Comparison of ENCODE assay signal across 8 mouse cellular contexts in the genomic region with DNA sequence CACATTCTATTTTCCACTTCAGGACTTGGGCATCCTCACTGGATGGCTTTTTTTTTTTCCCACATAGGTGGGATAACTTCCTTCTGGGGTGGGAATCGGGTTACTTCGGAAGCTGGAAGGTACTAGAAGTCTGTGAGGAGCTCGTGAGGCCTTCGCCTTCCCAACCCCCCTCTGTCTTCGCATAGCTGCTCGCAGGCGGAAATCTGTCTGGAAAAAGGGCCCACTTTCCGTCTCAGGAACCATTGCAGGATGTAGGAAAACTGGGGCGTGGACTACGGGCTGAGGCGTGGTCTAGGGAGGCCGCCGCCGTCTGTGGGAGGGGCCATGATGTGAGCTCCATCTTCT. TPM values are rescaled to one million over a fixed set of nuclear protein-coding genes. Genes with fewer than 3 reads are reported as not detected.
DNase-seq lines count a peak whose midpoint lies in the region; ATAC-seq and TF ChIP-seq lines count a peak whose summit lies in the region.

No protein-coding gene starts in this region.

- peak overlapping the region; percentile 84 for H3K4me3 ChIP-seq in erythroblast, embryonic 14.5 days (replicated peaks)
- H3K4me3 ChIP-seq in limb, embryonic 14.5 days (replicated peaks; ENCODE audit: low read length), result peak overlapping the region; percentile 19
- H3K4me3 ChIP-seq in stomach, embryonic 15.5 days (replicated peaks), result peak overlapping the region; percentile 92

- WGBS in limb, embryonic 14.5 days, result 0% methylated on average over 14 of the region's 14 CpGs
- under 1% methylated on average over 14 of the region's 14 CpGs for WGBS in stomach, embryonic 15.5 days

- peaks cover 37% of the 10 kb centered on the region for H3K4me1 ChIP-seq in erythroblast, embryonic 14.5 days (ENCODE audit: control insufficient read depth)
- H3K4me1 ChIP-seq in limb, embryonic 14.5 days (ENCODE audit: control insufficient read depth, insufficient read depth, low read length), result peaks cover 30% of the 10 kb centered on the region
- peaks cover 26% of the 10 kb centered on the region for H3K4me1 ChIP-seq in stomach, embryonic 15.5 days

- H3K9ac ChIP-seq in limb, embryonic 14.5 days (ENCODE audit: low read depth, low read length, severe bottlenecking), result peak overlapping the region; percentile 40
- H3K9ac ChIP-seq in stomach, embryonic 15.5 days, result peak overlapping the region; percentile 26; the same call in 1 of the 2 replicates

- no peak for ATAC-seq in erythroblast, adult 5-6 weeks (replicated peaks; ENCODE audit: low FRiP score, poor library complexity, severe bottlenecking)
- ATAC-seq in limb, embryonic 14.5 days (ENCODE audit: low FRiP score, low read depth), result no peak
- ATAC-seq in stomach, embryonic 15.5 days (ENCODE audit: insufficient read depth, low FRiP score, low read depth), result no peak

- peak; percentile 88 for DNase-seq in ovary, postnatal 10 days (ENCODE audit: low spot score)
- DNase-seq in ovary, postnatal 14 days (ENCODE audit: low spot score), result no peak
- no peak for DNase-seq in limb, embryonic 14.5 days (ENCODE audit: low spot score)
- DNase-seq in spleen, postnatal 36 days (ENCODE audit: low spot score in 2 of 2), result no peak
- DNase-seq in cerebellum, adult 9-11 months, result no peak

- peaks cover 9% of the 10 kb centered on the region for H3K27me3 ChIP-seq in erythroblast, embryonic 14.5 days (ENCODE audit: control insufficient read depth)
- no peaks in the 10 kb centered on the region for H3K27me3 ChIP-seq in limb, embryonic 14.5 days (ENCODE audit: control insufficient read depth, insufficient read depth, low read length)
- no peaks in the 10 kb centered on the region for H3K27me3 ChIP-seq in stomach, embryonic 15.5 days (replicated peaks)

- peak overlapping the region; percentile 81 for H3K27ac ChIP-seq in limb, embryonic 14.5 days (replicated peaks; ENCODE audit: low read depth, low read length)
- H3K27ac ChIP-seq in stomach, embryonic 15.5 days, result peak overlapping the region; percentile 87

- peak; percentile 68; the same call in 1 of the 2 replicates for TF ChIP-seq POLR2A in limb, embryonic 14.5 days (IDR thresholded peaks at IDR 0.05; ENCODE audit: borderline replicate concordance, extremely low read depth, insufficient read depth, insufficient read length)

- peak overlapping the region; percentile 93 for H3K4me2 ChIP-seq in limb, embryonic 14.5 days (replicated peaks; ENCODE audit: low read depth, low read length, severe bottlenecking)
- H3K4me2 ChIP-seq in stomach, embryonic 15.5 days, result peak overlapping the region; percentile 55

- H3K9me3 ChIP-seq in erythroblast, embryonic 14.5 days (ENCODE audit: control insufficient read depth, low read length), result no peaks in the 10 kb centered on the region
- no peaks in the 10 kb centered on the region for H3K9me3 ChIP-seq in limb, embryonic 14.5 days (ENCODE audit: control insufficient read depth, low read length)
- no peaks in the 10 kb centered on the region for H3K9me3 ChIP-seq in stomach, embryonic 15.5 days

- H3K36me3 ChIP-seq in erythroblast, embryonic 14.5 days (ENCODE audit: control insufficient read depth), result peaks cover 33% of the 10 kb centered on the region
- peaks cover 22% of the 10 kb centered on the region for H3K36me3 ChIP-seq in limb, embryonic 14.5 days (ENCODE audit: control insufficient read depth, insufficient read depth, low read length)
- peaks cover 16% of the 10 kb centered on the region for H3K36me3 ChIP-seq in stomach, embryonic 15.5 days

RNA-seq across cellular contexts. Expression of a gene that starts 0.2 kb away (rescaled TPM):
- 4.2 and 4.7 TPM in 2 replicates for polyA plus RNA-seq in erythroblast, embryonic 14.5 days (2012)
- 1.3 and 4.4 TPM in 2 replicates for total RNA-seq in erythroblast, adult 5-6 weeks (2015; ENCODE audit: low replicate concordance)
- 14.7 and 24.0 TPM in 2 replicates for total RNA-seq in erythroblast, adult 5-6 weeks (2017; ENCODE audit: low replicate concordance)
- 91.5 and 93.4 TPM in 2 replicates for polyA plus RNA-seq in limb, embryonic 14.5 days (2012; rRNA removed)
- polyA plus RNA-seq in limb, embryonic 14.5 days (2014; fragmentation: Nextera tagmentation; extraction: Ambion mirVana), result 50.1 and 57.3 TPM in 2 replicates
- polyA plus RNA-seq in stomach, embryonic 15.5 days (2015; fragmentation: Nextera tagmentation; extraction: Ambion mirVana), result 58.6 and 66.5 TPM in 2 replicates

RNA-seq across cellular contexts. Expression of a gene that starts 22.9 kb away (rescaled TPM):
- polyA plus RNA-seq in erythroblast, embryonic 14.5 days (2012), result 19.0 and 28.9 TPM in 2 replicates
- 25.7 and 25.9 TPM in 2 replicates for total RNA-seq in erythroblast, adult 5-6 weeks (2015; ENCODE audit: low replicate concordance)
- total RNA-seq in erythroblast, adult 5-6 weeks (2017; ENCODE audit: low replicate concordance), result 13.0 and 14.2 TPM in 2 replicates
- polyA plus RNA-seq in limb, embryonic 14.5 days (2012; rRNA removed), result 338 and 449 TPM in 2 replicates
- polyA plus RNA-seq in limb, embryonic 14.5 days (2014; fragmentation: Nextera tagmentation; extraction: Ambion mirVana), result 349 and 366 TPM in 2 replicates
- 326 and 364 TPM in 2 replicates for polyA plus RNA-seq in stomach, embryonic 15.5 days (2015; fragmentation: Nextera tagmentation; extraction: Ambion mirVana)

RNA-seq across cellular contexts. Expression of a gene that starts 34.8 kb away (rescaled TPM):
- 0.11 and 0.20 TPM in 2 replicates for polyA plus RNA-seq in erythroblast, embryonic 14.5 days (2012)
- total RNA-seq in erythroblast, adult 5-6 weeks (2015; ENCODE audit: low replicate concordance), result not detected in 2 replicates
- 0.77 TPM in 1 of 2 replicates, not detected in the other for total RNA-seq in erythroblast, adult 5-6 weeks (2017; ENCODE audit: low replicate concordance)
- polyA plus RNA-seq in limb, embryonic 14.5 days (2012; rRNA removed), result 74.1 and 80.5 TPM in 2 replicates
- 75.7 and 90.8 TPM in 2 replicates for polyA plus RNA-seq in limb, embryonic 14.5 days (2014; fragmentation: Nextera tagmentation; extraction: Ambion mirVana)
- polyA plus RNA-seq in stomach, embryonic 15.5 days (2015; fragmentation: Nextera tagmentation; extraction: Ambion mirVana), result 111 and 148 TPM in 2 replicates

RNA-seq across cellular contexts. Expression of a gene that starts 35.2 kb away (rescaled TPM):
- polyA plus RNA-seq in erythroblast, embryonic 14.5 days (2012), result 76.5 and 84.5 TPM in 2 replicates
- 13.8 and 17.1 TPM in 2 replicates for total RNA-seq in erythroblast, adult 5-6 weeks (2015; ENCODE audit: low replicate concordance)
- 29.8 and 35.3 TPM in 2 replicates for total RNA-seq in erythroblast, adult 5-6 weeks (2017; ENCODE audit: low replicate concordance)
- 243 and 272 TPM in 2 replicates for polyA plus RNA-seq in limb, embryonic 14.5 days (2012; rRNA removed)
- 46.1 and 50.7 TPM in 2 replicates for polyA plus RNA-seq in limb, embryonic 14.5 days (2014; fragmentation: Nextera tagmentation; extraction: Ambion mirVana)
- polyA plus RNA-seq in stomach, embryonic 15.5 days (2015; fragmentation: Nextera tagmentation; extraction: Ambion mirVana), result 62.4 and 66.4 TPM in 2 replicates

RNA-seq across cellular contexts. Expression of a gene that starts 46.8 kb away (rescaled TPM):
- 0.10 and 0.16 TPM in 2 replicates for polyA plus RNA-seq in erythroblast, embryonic 14.5 days (2012)
- total RNA-seq in erythroblast, adult 5-6 weeks (2015; ENCODE audit: low replicate concordance), result not detected in 2 replicates
- total RNA-seq in erythroblast, adult 5-6 weeks (2017; ENCODE audit: low replicate concordance), result not detected in 2 replicates
- polyA plus RNA-seq in limb, embryonic 14.5 days (2012; rRNA removed), result 41.7 and 67.7 TPM in 2 replicates
- polyA plus RNA-seq in limb, embryonic 14.5 days (2014; fragmentation: Nextera tagmentation; extraction: Ambion mirVana), result 31.5 and 38.6 TPM in 2 replicates
- polyA plus RNA-seq in stomach, embryonic 15.5 days (2015; fragmentation: Nextera tagmentation; extraction: Ambion mirVana), result 15.7 TPM in 2 replicates

Comparison
In these comparisons a context has a peak if more than half of its experiments do, and no peak if none do; other contexts are left out.
1. H3K4me3 ChIP-seq: peak in every context shown above with its lines; median percentile 92 in stomach, embryonic 15.5 days; 84 in erythroblast, embryonic 14.5 days; 19 in limb, embryonic 14.5 days.
2. RNA of a gene that starts 22.9 kb away (polyA plus RNA-seq): 338 to 449 TPM in limb, embryonic 14.5 days and 326 to 364 TPM in stomach, embryonic 15.5 days; 19.0 to 28.9 TPM in erythroblast, embryonic 14.5 days; every median in the first group is over 10 times any median in the second.
3. RNA of a gene that starts 34.8 kb away (polyA plus RNA-seq): 111 to 148 TPM in stomach, embryonic 15.5 days and 74.1 to 90.8 TPM in limb, embryonic 14.5 days; 0.11 to 0.20 TPM in erythroblast, embryonic 14.5 days; every median in the first group is over 10 times any median in the second.